Mouse (Mus musculus): ENCODE data around the gene Sfta2.
A peak's percentile ranks its signal among the peaks of the same experiment; 100 is the strongest.

Gene Sfta2

GRCm38 (mm10) chr17:35601249-35601648, at the start of gene Sfta2:
Gene Sfta2, plus strand, starts transcription at chr17:35601549.
- DNase-seq (ENCODE audit: low spot score), result no peak

DNA sequence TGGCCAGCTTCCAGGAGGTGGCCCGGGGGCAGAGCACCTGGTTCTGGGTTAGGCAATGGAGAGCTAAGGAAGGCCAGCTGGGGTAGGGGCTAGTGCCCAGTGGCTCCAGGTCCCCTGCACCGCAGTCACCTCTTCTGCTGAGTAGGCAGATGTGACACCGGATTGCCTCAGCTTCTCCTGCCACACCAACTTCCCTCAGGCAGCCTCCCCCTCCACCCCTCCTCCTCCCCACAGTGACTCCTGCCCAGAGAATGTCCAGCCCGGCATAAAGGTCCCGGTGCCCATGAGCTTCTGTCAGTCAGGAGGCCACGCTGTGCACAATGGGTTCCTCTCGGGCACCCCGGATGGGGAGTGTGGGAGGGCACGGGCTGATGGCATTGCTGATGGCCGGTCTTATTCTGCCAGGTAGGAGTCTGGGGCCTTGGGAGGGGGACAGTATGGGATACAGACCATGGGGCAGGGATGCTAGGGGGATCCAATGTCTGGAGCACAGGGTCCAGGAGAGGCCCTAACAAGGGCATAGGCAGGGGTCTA, 49.4 kb upstream of the Sfta2 start, which contains the start of gene Cdsn:
Gene Cdsn (plus strand): TSS at position 248 of the 534 bp plus-strand sequence.
- peak; percentile 55 for DNase-seq (ENCODE audit: low spot score)

GRCm38 (mm10) chr17:35554321-35554720, 47.0 kb upstream of the Sfta2 start:
- DNase-seq (ENCODE audit: low spot score), result no peak

DNA sequence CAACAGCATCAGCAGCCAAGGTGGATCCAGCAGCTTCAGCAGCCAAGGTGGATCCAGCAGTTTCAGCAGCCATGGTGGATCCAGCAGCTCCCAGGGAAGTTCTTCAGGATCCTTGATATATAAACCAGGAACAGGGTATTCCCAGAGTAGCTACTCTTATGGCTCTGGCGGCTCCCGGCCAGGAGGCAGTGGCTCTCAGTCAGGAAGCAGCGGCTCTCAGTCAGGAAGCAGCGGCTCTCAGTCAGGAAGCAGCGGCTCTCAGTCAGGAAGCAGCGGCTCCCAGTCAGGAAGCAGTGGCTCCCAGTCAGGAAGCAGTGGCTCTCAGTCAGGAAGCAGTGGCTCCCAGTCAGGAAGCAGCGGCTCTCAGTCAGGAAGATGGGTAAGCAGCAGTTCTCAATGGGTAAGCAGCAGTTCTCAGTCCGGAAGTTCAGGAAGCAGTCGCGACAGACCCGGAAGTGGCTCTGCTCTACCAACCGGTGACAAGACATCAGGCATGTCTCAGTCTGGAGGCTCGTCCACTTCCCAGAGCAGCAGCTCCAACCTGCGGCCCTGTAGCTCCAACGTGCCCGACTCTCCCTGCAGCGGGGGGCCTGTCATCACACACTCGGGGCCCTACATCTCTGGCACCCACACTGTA, 46.5 kb upstream of the Sfta2 start:
- DNase-seq (ENCODE audit: low spot score), result no peak

DNA sequence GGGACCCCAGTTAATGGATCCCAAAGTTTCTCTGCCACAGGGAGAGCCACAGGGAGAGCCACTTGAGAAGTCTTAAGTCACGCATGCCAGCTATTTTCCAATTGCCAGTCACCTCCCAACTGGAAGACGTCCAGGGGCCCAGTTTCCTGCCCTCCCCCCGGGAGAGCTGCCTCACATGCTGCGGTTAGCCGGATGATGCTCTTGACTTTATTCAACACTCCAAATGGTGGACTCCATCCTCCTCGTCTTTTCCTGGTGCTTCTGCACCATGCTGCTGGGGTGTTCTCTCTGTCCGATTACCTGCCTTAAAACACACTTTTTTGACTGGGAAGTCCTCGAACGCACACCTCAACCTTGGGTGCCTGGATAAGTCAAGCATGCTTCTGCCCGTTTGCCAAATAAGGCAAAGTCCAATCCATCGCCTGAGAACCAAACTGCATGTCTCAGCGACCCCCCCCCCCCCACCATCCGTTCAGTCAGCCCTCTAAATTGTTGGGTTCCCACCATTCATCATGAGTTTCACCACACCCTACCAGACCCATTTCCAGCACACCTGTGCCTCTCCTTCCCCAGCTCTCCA, 45.1 kb upstream of the Sfta2 start:
- DNase-seq (ENCODE audit: low spot score), result no peak

DNA sequence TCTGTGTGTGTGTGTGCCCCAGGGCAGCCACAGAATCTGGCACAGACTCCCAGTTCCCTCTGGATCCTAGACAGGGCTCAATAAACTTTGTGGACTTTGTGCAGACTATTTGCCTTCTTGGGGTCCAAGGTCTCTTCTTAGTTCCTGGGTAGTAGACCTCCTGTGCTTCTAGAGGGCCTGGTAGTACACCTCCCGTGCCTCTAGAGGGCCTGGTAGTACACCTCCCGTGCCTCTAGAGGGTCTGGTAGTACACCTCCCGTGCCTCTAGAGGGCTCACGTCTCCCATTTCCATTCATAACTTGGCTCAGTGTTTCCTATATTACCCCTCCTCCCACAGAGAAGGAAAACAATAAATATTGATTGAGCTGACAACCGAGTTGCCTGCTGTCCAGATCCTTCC, 44.5 kb upstream of the Sfta2 start:
- peak; percentile 71 for DNase-seq (ENCODE audit: low spot score)

DNA sequence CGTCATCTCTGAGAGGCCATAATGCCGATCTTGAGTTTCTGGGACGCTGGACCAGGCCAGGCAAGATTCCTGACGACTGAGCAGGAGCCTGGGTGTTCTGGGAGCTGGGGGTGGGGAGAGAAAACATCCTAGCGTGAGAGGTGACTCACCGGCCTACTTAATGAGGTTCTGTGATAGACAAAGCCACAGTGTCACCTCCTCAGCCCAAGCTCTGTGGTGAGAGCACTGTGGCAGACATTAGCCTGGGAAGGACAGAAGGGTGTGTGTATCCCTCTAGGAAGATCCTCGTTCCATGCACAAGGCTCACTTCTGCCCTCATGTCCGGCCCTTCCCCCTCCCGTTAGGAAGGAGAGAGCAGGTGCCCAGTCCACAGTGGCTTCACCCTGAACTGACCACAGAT, 44.0 kb upstream of the Sfta2 start:
- DNase-seq (ENCODE audit: low spot score), result no peak

- no peak for DNase-seq (ENCODE audit: low spot score)
Observed at GRCm38 (mm10) chr17:35558216-35558615, 43.1 kb upstream of the Sfta2 start.

DNA sequence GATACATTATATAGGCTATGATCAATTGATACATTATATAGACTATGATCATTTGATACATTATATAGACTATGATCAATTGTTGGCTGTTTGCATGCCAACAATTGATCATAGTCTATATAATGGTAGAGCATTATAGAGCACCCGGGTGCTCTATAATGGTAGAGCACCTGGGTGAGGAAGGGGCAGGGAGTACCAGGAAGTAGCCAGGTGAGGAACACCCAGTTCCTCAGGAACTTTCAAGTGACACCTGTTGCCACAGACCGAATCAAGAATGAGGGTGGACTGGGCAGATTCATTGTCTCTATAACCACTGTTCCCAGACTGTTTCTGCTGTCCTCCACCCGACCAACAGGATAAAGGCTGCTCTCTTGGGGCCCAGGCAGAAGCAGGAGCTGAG, 34.2 kb upstream of the Sfta2 start, which contains the start of gene 2300002M23Rik:
Gene 2300002M23Rik (plus strand): TSS at position 301 of the 400 bp plus-strand sequence.
- DNase-seq (ENCODE audit: low spot score), result no peak

- DNase-seq (ENCODE audit: low spot score), result no peak
Observed at GRCm38 (mm10) chr17:35567767-35568166, 33.6 kb upstream of the Sfta2 start.

GRCm38 (mm10) chr17:35569091-35569944, 32.0 kb upstream of the Sfta2 start:
- no peak for DNase-seq (ENCODE audit: low spot score)

DNA sequence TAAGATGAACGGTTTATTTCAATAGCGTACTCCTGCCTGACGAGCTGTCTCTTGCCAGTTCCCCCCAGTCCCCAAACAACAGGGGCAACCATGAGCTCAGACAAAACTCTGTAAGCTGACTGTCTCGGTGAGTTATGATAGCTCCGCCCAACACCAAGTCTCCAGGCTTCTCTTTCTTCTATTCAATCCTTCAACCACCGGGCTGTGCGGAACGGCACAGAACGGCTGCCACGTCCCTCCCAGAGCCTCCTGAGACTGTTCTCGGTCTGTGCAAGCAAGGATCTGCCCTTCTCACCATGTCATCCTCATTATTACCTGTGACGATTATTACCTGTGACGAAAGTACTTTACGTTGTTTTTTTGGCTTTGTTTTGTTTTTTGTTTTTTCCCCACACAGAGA, 30.5 kb upstream of the Sfta2 start:
- DNase-seq (ENCODE audit: low spot score), result no peak

- no peak for DNase-seq (ENCODE audit: low spot score)
Observed at GRCm38 (mm10) chr17:35571477-35571876, 29.9 kb upstream of the Sfta2 start.

DNA sequence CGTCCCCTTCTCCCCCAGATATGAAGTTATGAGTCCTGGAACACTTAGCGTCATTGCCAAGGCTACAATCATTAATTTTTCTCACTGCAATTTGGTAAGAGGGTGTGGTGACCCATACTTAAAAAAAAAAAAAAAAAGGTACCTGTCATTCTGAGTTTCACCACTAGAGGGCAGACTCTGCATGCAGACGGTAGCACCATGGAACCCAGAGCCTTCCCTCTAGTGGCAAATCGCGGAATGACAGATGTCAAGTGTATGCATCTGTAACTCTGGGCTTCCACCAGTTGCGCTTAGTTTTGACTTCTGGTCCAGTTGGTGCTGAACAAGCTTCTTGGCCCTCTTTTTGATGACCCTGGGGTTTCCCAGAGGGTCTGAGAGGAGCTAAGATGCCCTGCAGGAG, 23.1 kb upstream of the Sfta2 start:
- DNase-seq (ENCODE audit: low spot score), result peak; percentile 92

DNA sequence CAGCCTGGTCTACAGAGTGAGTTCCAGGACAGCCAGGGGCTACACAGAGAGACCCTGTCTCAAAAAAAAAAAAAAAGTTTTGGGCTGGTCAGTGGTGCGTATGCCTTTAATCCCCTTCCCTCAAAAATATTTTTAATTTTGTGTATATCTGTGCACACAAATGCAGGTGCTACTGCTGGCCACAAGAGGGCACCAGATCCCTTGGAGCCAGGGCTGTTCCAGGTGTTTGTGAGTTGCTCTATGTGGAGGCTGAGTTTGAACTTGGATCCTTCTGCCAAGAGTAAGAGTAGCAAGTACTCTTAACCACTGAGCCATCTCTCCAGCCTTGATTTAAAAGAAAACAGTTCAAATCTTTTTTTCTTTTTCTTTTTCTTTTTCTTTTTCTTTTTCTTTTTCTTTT, 18.4 kb upstream of the Sfta2 start:
- DNase-seq (ENCODE audit: low spot score), result no peak

DNA sequence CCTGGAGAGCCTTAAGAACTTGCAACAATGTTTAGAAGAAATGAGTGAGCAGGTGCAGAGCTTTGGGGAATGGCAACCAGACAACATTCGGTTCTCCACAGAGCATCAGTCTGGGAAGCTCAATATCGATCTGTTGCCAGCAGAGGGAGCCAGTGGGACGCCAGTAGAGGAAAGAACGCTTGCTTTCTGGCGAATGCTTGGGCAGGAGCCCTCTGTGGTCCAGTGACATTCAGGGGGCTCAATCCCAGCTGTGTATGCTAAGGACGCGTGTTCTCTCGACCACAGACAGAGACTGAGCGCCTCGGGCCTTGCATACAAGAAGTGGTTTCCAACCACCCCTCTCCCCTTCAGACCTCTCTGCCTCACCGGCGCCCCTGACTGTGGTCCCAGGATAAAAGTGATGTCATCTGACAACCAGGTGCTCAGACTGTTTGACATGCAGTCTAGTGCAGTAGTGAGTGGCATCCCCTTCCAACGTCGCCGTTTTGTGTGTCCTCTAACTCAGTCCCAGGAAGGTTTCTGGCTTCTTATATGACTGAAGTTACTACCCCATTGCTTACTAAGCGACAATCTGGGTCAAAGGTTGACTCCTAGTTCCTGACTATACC, 16.9 kb upstream of the Sfta2 start:
- DNase-seq (ENCODE audit: low spot score), result peak; percentile 83

DNA sequence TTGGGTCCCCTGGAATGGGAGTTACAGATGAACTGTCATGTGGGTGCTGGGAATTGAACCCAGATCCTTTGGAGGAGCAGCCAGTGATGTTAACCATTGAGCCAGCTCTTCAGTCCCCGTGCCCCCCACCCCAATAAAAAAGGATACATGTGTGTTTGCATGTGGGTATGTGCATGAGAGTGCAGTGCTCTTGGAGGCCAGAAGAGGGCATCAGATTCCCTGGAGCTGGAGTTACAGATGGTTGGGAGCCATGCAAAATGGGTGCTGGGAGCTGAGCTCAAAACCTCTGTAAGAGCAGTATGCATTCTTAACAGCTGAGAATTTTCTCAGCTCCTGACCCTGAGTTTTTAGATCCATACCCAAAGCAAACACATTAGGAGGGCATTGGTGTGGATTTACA, 14.1 kb upstream of the Sfta2 start:
- no peak for DNase-seq (ENCODE audit: low spot score)

DNA sequence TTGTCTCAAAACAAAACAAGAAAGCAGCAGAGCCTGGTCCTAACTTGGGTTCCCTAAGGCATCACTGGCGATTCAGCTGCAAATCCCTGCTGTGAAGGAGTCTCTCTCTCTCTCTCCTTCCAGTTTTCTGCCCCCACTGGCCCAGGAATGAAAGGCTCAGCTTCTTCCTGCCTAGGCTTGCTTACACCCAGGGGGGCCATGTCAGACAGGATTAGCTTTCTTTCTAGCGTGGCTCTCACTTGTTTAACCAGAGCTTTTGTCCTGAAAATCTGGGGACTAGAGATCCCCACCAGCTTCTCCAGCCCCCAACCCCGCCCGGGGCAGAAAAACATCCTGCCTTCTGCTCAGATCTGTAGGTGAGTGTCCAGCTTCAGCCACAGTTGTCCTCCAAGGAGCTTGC, 13.0 kb upstream of the Sfta2 start:
- DNase-seq (ENCODE audit: low spot score), result no peak

GRCm38 (mm10) chr17:35590410-35591218, 10.7 kb upstream of the Sfta2 start:
- DNase-seq (ENCODE audit: low spot score), result peak; percentile 96

DNA sequence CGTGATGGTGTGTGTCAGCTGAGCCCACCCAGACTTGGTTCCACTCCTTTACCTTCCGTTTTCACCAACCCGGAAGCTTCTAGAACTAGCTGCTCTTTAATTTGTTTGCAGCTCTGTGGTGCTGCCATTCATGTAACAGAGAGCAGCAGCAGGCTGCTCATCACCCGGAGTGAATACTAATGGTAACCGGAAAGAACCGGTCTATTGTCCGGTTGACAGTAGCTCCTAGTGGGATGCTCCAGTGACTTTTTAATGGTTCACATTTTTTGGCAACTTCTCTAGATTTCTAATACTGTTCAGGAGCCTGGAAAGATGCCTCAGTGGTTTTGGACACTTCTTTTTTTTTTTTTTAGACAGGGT, 10.2 kb upstream of the Sfta2 start:
- DNase-seq (ENCODE audit: low spot score), result no peak

GRCm38 (mm10) chr17:35591731-35592130, 9.6 kb upstream of the Sfta2 start:
- no peak for DNase-seq (ENCODE audit: low spot score)

- no peak for DNase-seq (ENCODE audit: low spot score)
Observed at GRCm38 (mm10) chr17:35592131-35592530, 9.2 kb upstream of the Sfta2 start.
